Mouse (Mus musculus): ENCODE data around the gene Adam15.

Gene Adam15

GRCm38 (mm10) chr3:89351271-89351670, 1.5 kb upstream of the Adam15 start:
- DNase-seq (ENCODE audit: low spot score) = no peak

GRCm38 (mm10) chr3:89348911-89349868, 606 bp downstream of the Adam15 start:
- DNase-seq (ENCODE audit: low spot score) = no peak

- no peak for DNase-seq (ENCODE audit: low spot score)
These were observed 1.9 kb downstream of the Adam15 start for GRCm38 (mm10) chr3:89347916-89348315.

GRCm38 (mm10) chr3:89346815-89347540, 2.8 kb downstream of the Adam15 start:
- DNase-seq (ENCODE audit: low spot score) = no peak

- no peak for DNase-seq (ENCODE audit: low spot score)
These were observed 6.5 kb downstream of the Adam15 start for GRCm38 (mm10) chr3:89343279-89343678.

GRCm38 (mm10) chr3:89341794-89342193, 8.0 kb downstream of the Adam15 start:
- DNase-seq (ENCODE audit: low spot score) = no peak

- DNase-seq (ENCODE audit: low spot score) = peak; percentile 65
These were observed 9.3 kb downstream of the Adam15 start for GRCm38 (mm10) chr3:89340465-89340864.

- peak; percentile 55 for DNase-seq (ENCODE audit: low spot score)
These were observed 10.4 kb downstream of the Adam15 start for GRCm38 (mm10) chr3:89339416-89339815.

GRCm38 (mm10) chr3:89337721-89338578, 11.8 kb downstream of the Adam15 start, which contains the start of gene Efna4:
TSS of gene Efna4 (minus strand) at chr3:89338028.
- no peak for DNase-seq (ENCODE audit: low spot score)

GRCm38 (mm10) chr3:89337062-89337720, 12.6 kb downstream of the Adam15 start:
- DNase-seq (ENCODE audit: low spot score) = no peak

GRCm38 (mm10) chr3:89336529-89336928, 13.3 kb downstream of the Adam15 start:
- DNase-seq (ENCODE audit: low spot score) = no peak

- DNase-seq (ENCODE audit: low spot score) = no peak
These were observed 16.7 kb downstream of the Adam15 start for GRCm38 (mm10) chr3:89333053-89333452.

- no peak for DNase-seq (ENCODE audit: low spot score)
These were observed 17.3 kb downstream of the Adam15 start for GRCm38 (mm10) chr3:89332476-89332875.

- no peak for DNase-seq (ENCODE audit: low spot score)
These were observed 17.8 kb downstream of the Adam15 start for GRCm38 (mm10) chr3:89332013-89332412.

GRCm38 (mm10) chr3:89331561-89331960, 18.2 kb downstream of the Adam15 start:
- no peak for DNase-seq (ENCODE audit: low spot score)

GRCm38 (mm10) chr3:89330948-89331347, 18.8 kb downstream of the Adam15 start:
- DNase-seq (ENCODE audit: low spot score) = no peak

- no peak for DNase-seq (ENCODE audit: low spot score)
These were observed 19.4 kb downstream of the Adam15 start for GRCm38 (mm10) chr3:89330346-89330745.

GRCm38 (mm10) chr3:89328623-89329022, 21.2 kb downstream of the Adam15 start:
- no peak for DNase-seq (ENCODE audit: low spot score)

GRCm38 (mm10) chr3:89327371-89327870, 22.4 kb downstream of the Adam15 start:
- DNase-seq (ENCODE audit: low spot score) = no peak

GRCm38 (mm10) chr3:89325882-89326281, 23.9 kb downstream of the Adam15 start:
- no peak for DNase-seq (ENCODE audit: low spot score)

GRCm38 (mm10) chr3:89322514-89323165, 27.2 kb downstream of the Adam15 start, which contains the start of gene Efna3:
TSS of gene Efna3 (minus strand) at chr3:89322965.
- peak; percentile 27 for DNase-seq (ENCODE audit: low spot score)
